Mouse (Mus musculus): ENCODE data around the gene Psmd5.

- TF ChIP-seq CTCF (conservative IDR thresholded peaks at IDR 0.05; ENCODE audit: low read length) (no peak), NANOG (IDR thresholded peaks at IDR 0.05; ENCODE audit: borderline replicate concordance, low read length) (no peak)
Measured at GRCm38 (mm10) chr2:34874816-34875345, at the start of gene Psmd5.
